Mouse (Mus musculus): ENCODE results near the gene Il16.

GRCm38 (mm10) chr7:83671573-83671972, 74.0 kb downstream of the Il16 start:
- TF ChIP-seq CTCF (IDR thresholded peaks at IDR 0.05; ENCODE audit: extremely low read depth, insufficient read depth, low read length) (no peak), POLR2A (IDR thresholded peaks at IDR 0.05; ENCODE audit: extremely low read depth, insufficient read depth, low read length) (no peak)

All from cortical plate, adult 2 months (tissue).